Comparison of ENCODE assay signal across 9 mouse cellular contexts in genomic region chr15:80137945-80138791, GRCm38 (mm10). TPM values are rescaled to one million over a fixed set of nuclear protein-coding genes. Genes with fewer than 3 reads are reported as not detected.
DNase-seq lines count a peak whose midpoint lies in the region; ATAC-seq and TF ChIP-seq lines count a peak whose summit lies in the region.
"Had no signal": no experiment of that assay in that cellular context is flagged by ENCODE, and none has a peak within 500 bp of the region (broad histone marks: within the 10 kb centered on the region; RNA-seq: fewer than 3 reads in every experiment).

No protein-coding gene starts in this region.

- H3K4me3 ChIP-seq in heart, embryonic 11.5 days (ENCODE audit: low read depth, low read length) = no peak overlapping the region
- no peak overlapping the region for H3K4me3 ChIP-seq in testis, adult 2 months (ENCODE audit: control insufficient read depth, low read depth, low read length)

- no peak for TF ChIP-seq CTCF in testis, adult 2 months (IDR thresholded peaks at IDR 0.05; ENCODE audit: control insufficient read depth, insufficient read depth, insufficient replicate concordance, low read depth, low read length)

- H3K27ac ChIP-seq in heart, embryonic 11.5 days (ENCODE audit: low read depth, low read length) = peak overlapping the region; percentile 15; the same call in 1 of the 2 replicates
- H3K27ac ChIP-seq in testis, adult 2 months (ENCODE audit: control insufficient read depth, insufficient read depth, low read depth, low read length) = 0 out of 2 replicates have a peak overlapping the region, but pooled peaks have one; percentile 30

- no peak for ATAC-seq in heart, embryonic 11.5 days (replicated peaks; ENCODE audit: insufficient number of reproducible peaks, low FRiP score, low TSS enrichment)

- H3K36me3 ChIP-seq in heart, embryonic 11.5 days (ENCODE audit: control insufficient read depth, insufficient read depth, low read length) = peaks cover 12% of the 10 kb centered on the region
- no peaks in the 10 kb centered on the region for H3K36me3 ChIP-seq in testis, adult 2 months (ENCODE audit: control insufficient read depth, insufficient read depth, low read length)

- DNase-seq in heart, postnatal 36 days = no peak
- no peak for DNase-seq in testis, postnatal 10 days (ENCODE audit: low spot score)
- DNase-seq in left cerebral cortex, postnatal 10 days (ENCODE audit: extremely low spot score in 1 of 2, low spot score in 2 of 2) = peak; percentile 34 to 57
- peak; percentile 91 for DNase-seq in telencephalon, adult 2 months (ENCODE audit: low read depth, low spot score)
- DNase-seq in kidney, postnatal 10 days = no peak
- no peak for DNase-seq in urinary bladder, postnatal 4 days (ENCODE audit: low spot score in 2 of 2)

- 0 out of 2 replicates have a peak, but pooled peaks cover 3% of the 10 kb centered on the region for H3K9me3 ChIP-seq in heart, embryonic 11.5 days (replicated peaks; ENCODE audit: control insufficient read depth, low read length)

- no peaks in the 10 kb centered on the region for H3K27me3 ChIP-seq in heart, embryonic 11.5 days (ENCODE audit: control insufficient read depth, insufficient read depth, low read length)
- H3K27me3 ChIP-seq in testis, adult 2 months (ENCODE audit: control insufficient read depth, insufficient read depth, low read length) = no peaks in the 10 kb centered on the region

- 0 out of 2 replicates have a peak overlapping the region, but pooled peaks have one; percentile 46 for H3K9ac ChIP-seq in heart, embryonic 11.5 days (ENCODE audit: low read depth, low read length)

- intact Hi-C loops in heart, postnatal 36 days (cut with DNase I) = no loop called here
- intact Hi-C loops in left cerebral cortex, postnatal 10 days (cut with DNase I) = no loop called here

- peaks cover 38% of the 10 kb centered on the region for H3K4me1 ChIP-seq in heart, embryonic 11.5 days (ENCODE audit: control insufficient read depth, insufficient read depth, low read length)
- H3K4me1 ChIP-seq in testis, adult 2 months (ENCODE audit: control insufficient read depth, insufficient read depth, low read length) = peaks cover 22% of the 10 kb centered on the region

- no peak overlapping the region for H3K4me2 ChIP-seq in heart, embryonic 11.5 days

- TF ChIP-seq POLR2A in testis, adult 2 months (IDR thresholded peaks at IDR 0.05; ENCODE audit: control insufficient read depth, low read depth, low read length) = no peak

- WGBS in heart, embryonic 11.5 days (ENCODE audit: insufficient replicate concordance) = 76% methylated on average over 17 of the region's 17 CpGs

RNA-seq across cellular contexts. Expression of gene Tab1, which starts 5.2 kb away (rescaled TPM):
- 18.8 and 25.1 TPM in 2 replicates for polyA plus RNA-seq in heart, embryonic 11.5 days (2014; fragmentation: Nextera tagmentation; extraction: Ambion mirVana)
- 10 to 100 TPM; 23.4 to 23.8 TPM for total RNA-seq in heart, postnatal 36 days (2021)
- 4.0 and 4.7 TPM in 2 replicates for polyA plus RNA-seq in testis, adult 2 months (2012; rRNA removed)
- 10 to 100 TPM; 26.8 to 32.5 TPM for total RNA-seq in left cerebral cortex, postnatal 10 days (2021)

RNA-seq across cellular contexts. Expression of gene Mgat3, which starts 35.4 kb away (rescaled TPM):
- polyA plus RNA-seq in heart, embryonic 11.5 days (2014; fragmentation: Nextera tagmentation; extraction: Ambion mirVana) = 1.8 and 2.1 TPM in 2 replicates
- total RNA-seq in heart, postnatal 36 days (2021) = 1 to 10 TPM; 1.3 to 1.7 TPM
- polyA plus RNA-seq in testis, adult 2 months (2012; rRNA removed) = 0.38 and 0.95 TPM in 2 replicates
- 10 to 100 TPM; 94.2 to 98.8 TPM for total RNA-seq in left cerebral cortex, postnatal 10 days (2021)
- total RNA-seq: MEL had no signal

RNA-seq across cellular contexts. Expression of gene Rpl3, which starts 46.5 kb away (rescaled TPM):
- polyA plus RNA-seq in heart, embryonic 11.5 days (2014; fragmentation: Nextera tagmentation; extraction: Ambion mirVana) = 861 and 879 TPM in 2 replicates
- 100 to 1,000 TPM; 163 to 164 TPM for total RNA-seq in heart, postnatal 36 days (2021)
- 122 and 154 TPM in 2 replicates for polyA plus RNA-seq in testis, adult 2 months (2012; rRNA removed)
- 100 to 1,000 TPM; 520 to 524 TPM for total RNA-seq in left cerebral cortex, postnatal 10 days (2021)

RNA-seq across cellular contexts. Expression of gene Syngr1, which starts 47.0 kb away (rescaled TPM):
- polyA plus RNA-seq in heart, embryonic 11.5 days (2014; fragmentation: Nextera tagmentation; extraction: Ambion mirVana) = 15.2 and 20.7 TPM in 2 replicates
- total RNA-seq in heart, postnatal 36 days (2021) = 10 to 100 TPM; 81.8 to 90.5 TPM
- polyA plus RNA-seq in testis, adult 2 months (2012; rRNA removed) = 7.9 and 8.5 TPM in 2 replicates
- total RNA-seq in left cerebral cortex, postnatal 10 days (2021) = 100 to 1,000 TPM; 430 to 441 TPM

Comparison
In these comparisons a context has a peak if more than half of its experiments do, and no peak if none do; other contexts are left out.
1. DNase-seq: peak in left cerebral cortex, postnatal 10 days (2 of 2) and telencephalon, adult 2 months (single experiment); none in heart, postnatal 36 days (0 of 2), testis, postnatal 10 days (single experiment), kidney, postnatal 10 days (single experiment) and urinary bladder, postnatal 4 days (0 of 2).
2. RNA of gene Mgat3, which starts 35.4 kb away (total RNA-seq): 94.2 to 98.8 TPM in left cerebral cortex, postnatal 10 days; 1.3 to 1.7 TPM in heart, postnatal 36 days; every median in the first group is over 10 times any median in the second.